Mouse (Mus musculus): Measurements from ENCODE around the gene Rnf114.

The Rnf114 gene

DNA sequence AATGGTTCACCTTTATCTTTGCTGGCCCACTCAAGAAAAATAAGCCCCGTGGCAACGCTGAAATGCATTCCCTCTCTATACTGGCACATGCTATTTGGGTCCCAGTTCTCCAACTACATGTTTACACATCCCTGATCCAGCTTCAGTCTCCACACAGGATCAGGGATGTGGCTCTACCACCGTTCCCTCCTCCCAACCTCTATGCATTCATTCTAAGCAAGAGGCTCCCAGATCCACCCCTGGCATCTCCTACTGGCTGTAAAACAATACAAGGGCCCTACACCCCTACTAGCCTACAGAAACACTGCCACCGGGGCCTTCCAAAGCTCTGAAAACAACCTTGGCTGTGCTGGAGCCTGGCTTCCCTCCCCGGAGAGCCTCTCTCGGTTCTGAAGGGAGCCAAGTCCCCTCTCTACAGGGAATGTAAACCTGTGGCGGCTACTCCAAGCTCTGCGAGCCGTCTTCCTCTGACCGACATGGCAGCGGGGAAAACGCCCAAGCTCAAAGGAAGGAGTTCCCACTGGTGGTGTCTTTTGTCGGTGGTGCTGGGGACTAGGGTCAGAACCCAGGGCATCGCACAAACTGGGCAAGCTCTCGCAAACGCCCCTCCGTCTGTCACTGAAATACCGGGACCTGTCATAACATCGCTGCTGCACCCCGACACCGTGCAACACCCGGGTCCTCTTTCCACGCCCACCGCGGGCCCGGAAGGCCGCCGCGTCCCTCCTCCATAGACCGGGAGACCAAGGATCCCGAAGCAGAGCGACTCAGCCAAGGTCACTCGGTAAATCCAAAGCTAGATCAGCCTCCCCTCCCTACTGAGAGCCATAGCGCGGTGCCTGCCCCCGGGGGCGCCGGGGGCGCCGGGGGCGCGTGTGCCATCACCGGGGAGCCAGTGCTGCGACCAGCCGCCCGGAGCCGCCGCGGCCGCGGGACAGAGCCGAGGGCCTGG lies at the start of gene Rnf114:
Gene Rnf114 (plus strand): TSS at position 889 of the 952 bp plus-strand sequence.
- in situ Hi-C loops (cut with MboI, MseI), result no loop called here

GRCm38 (mm10) chr2:167443411-167444193 lies 48.8 kb upstream of the Rnf114 start:
- in situ Hi-C loops (cut with MboI, MseI), result no loop called here

GRCm38 (mm10) chr2:167445911-167446780 lies 46.3 kb upstream of the Rnf114 start:
- in situ Hi-C loops (cut with MboI, MseI), result no loop called here

GRCm38 (mm10) chr2:167447207-167447606 lies 45.2 kb upstream of the Rnf114 start:
- in situ Hi-C loops (cut with MboI, MseI), result no loop called here

GRCm38 (mm10) chr2:167447629-167448028 lies 44.8 kb upstream of the Rnf114 start:
- in situ Hi-C loops (cut with MboI, MseI), result no loop called here

GRCm38 (mm10) chr2:167449331-167450275 lies 42.8 kb upstream of the Rnf114 start:
- in situ Hi-C loops (cut with MboI, MseI), result no loop called here

- in situ Hi-C loops (cut with MboI, MseI), result no loop called here
These were observed 41.8 kb upstream of the Rnf114 start for GRCm38 (mm10) chr2:167450647-167451046.

DNA sequence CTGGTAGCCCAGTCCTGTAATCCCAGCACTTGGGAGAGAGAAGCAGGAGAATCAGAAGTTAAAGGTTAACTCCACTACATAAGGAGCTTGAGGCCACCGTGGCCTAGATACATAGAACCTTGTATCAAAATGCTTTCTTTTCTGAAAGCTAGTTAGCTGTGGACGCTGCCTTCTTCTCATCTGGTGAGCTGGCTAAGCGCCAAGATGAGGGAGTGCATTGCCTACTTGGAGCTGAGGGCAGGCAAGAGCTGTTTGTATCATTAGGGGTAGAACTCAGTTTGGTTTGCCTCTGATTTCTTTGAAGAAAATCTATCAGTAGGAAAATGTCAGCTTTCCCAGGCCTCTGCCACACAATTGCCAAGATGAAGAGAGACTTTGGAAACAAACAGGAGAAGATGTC lies 38.6 kb upstream of the Rnf114 start:
- in situ Hi-C loops (cut with MboI, MseI), result no loop called here

GRCm38 (mm10) chr2:167456361-167457020 lies 36.0 kb upstream of the Rnf114 start:
- in situ Hi-C loops (cut with MboI, MseI), result no loop called here

- in situ Hi-C loops (cut with MboI, MseI), result no loop called here
These were observed 35.2 kb upstream of the Rnf114 start for GRCm38 (mm10) chr2:167457213-167457612.

- in situ Hi-C loops (cut with MboI, MseI), result no loop called here
These were observed 33.9 kb upstream of the Rnf114 start for GRCm38 (mm10) chr2:167458548-167458947.

DNA sequence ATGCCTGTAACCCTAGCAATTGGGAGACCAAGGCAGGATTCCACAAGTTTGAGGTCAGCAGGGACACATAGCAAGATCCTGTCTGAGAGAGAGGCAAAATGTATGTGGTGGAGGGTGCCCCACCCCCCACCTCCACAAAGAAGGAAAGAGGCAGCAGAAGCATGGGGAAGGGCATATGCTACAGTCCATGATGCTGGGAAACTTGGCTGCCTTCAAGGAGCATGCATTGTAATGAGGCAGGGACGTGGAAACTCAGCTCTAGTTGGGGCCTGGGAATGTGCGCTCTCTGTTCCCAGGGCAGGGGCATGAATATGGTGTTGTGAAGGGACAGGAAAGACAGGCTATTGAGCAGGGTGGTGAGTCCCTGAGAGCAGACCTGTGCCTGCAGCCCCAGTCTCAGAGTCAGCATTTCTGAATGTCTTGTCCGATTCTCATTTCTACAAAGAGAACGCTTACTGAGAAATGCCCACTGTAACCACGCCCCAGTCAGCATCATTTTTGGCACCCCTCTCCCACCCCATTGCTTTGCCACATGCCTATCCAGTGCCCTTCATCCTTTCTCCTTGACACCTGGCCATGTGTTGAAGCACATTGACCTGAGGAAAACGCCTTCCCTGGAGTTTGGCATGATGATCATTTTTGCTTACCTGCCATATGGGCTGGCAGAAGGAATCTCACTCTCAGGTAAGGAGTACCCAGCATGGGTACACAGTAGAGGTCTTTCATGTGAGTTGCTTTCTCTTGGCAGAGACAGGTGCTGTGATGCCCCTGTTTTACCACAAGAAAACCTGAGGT lies 33.2 kb upstream of the Rnf114 start:
- in situ Hi-C loops (cut with MboI, MseI), result no loop called here

DNA sequence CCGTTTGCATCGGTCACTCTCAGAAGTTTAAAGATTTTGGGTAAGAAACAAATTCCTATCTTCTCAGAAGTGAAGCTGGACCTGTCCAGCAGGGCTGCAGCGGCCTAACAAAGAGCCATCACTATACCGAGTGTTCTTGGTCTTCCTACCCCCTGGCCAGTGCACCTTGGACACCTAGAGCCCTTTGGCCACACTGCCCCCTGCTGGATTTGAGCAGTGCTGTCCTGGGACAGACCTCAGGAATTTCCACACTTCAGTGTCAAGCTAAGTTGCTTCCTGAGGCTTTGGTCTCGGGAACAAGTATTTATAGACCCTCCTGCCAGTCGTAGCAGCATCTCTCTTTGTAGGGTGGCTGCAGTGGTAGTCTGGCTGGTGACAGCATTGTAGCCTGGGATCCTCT lies 29.5 kb upstream of the Rnf114 start:
- in situ Hi-C loops (cut with MboI, MseI), result no loop called here

GRCm38 (mm10) chr2:167463802-167464201 lies 28.6 kb upstream of the Rnf114 start:
- in situ Hi-C loops (cut with MboI, MseI), result no loop called here

- in situ Hi-C loops (cut with MboI, MseI), result no loop called here
These were observed 26.5 kb upstream of the Rnf114 start for GRCm38 (mm10) chr2:167465951-167466350.

DNA sequence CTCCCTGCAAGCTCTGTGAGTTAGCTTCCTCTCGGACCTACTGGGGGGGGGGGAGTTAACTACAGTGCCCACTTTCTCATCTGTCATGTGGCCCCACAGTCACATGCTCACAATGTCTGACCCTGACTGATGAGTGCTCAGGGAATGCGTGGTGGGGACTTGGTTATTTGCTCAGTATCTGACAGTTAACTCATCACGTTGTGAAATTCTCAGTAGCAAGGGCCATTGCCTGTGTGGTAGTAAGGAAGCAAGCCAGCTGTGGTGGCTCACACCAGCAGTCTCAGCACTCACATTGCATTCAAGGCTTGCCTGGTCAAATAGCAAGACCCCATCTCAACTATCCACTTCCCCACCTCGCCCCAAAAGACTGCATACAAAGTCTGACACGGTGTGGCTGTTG lies 25.2 kb upstream of the Rnf114 start:
- in situ Hi-C loops (cut with MboI, MseI), result no loop called here

DNA sequence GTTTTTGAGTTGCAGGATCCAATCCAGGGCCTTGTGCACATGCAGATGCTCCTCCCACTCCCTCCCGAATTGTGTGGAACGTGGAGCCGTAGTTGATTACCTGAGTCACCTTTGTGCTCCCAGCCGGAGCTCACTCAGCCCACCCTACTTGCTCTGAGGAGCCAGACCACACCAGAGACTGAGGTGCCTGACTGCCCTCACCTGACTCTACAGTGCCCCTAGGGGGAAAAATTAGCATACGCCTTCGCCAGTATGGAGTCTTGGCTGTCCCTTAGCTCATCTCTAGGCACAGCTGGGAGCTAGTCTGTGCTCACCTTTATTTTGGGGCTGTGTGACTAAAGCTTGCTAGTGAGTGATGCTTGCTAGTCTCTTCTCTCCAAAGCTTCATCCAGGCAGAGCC lies 24.0 kb upstream of the Rnf114 start:
- in situ Hi-C loops (cut with MboI, MseI), result no loop called here

GRCm38 (mm10) chr2:167470611-167471010 lies 21.8 kb upstream of the Rnf114 start:
- in situ Hi-C loops (cut with MboI, MseI), result no loop called here

GRCm38 (mm10) chr2:167471585-167471984 lies 20.9 kb upstream of the Rnf114 start:
- in situ Hi-C loops (cut with MboI, MseI), result no loop called here
